Mouse (Mus musculus): ENCODE results near the gene Zfp335.
A peak's percentile ranks its signal among the peaks of the same experiment; 100 is the strongest.

DNA sequence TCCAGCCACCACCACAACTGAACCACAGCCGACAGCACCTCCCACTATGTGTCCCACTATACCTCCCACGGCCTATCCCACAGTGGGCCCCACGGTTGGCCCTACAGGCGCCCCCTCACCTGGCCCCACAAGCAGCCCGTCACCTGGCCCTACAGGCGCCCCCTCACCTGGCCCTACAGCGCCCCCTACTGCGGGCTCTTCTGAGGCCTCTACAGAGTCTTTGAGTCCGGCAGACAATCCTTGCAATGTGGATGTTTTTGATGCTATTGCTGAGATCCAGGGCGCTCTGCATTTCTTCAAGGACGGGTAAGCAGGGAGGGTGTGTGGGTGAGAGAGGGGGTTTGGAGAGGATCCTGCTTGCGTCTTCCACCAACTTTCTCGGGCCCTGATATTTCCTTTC lies 40.9 kb upstream of the Zfp335 start:
- no peak for TF ChIP-seq EP300 (IDR thresholded peaks at IDR 0.05; ENCODE audit: low read depth)
- TF ChIP-seq CTCF (IDR thresholded peaks at IDR 0.05; ENCODE audit: low read depth): peak; percentile 36; the same call in 1 of the 2 replicates
